Mouse (Mus musculus) liver, embryonic 16.5 days (tissue): ENCODE data around the gene Rex1bd. TPM values are rescaled to one million over a fixed set of nuclear protein-coding genes. Genes with fewer than 3 reads are reported as not detected.

Experiments used
- ATAC-seq: fragments of 200-750 bp; cut with Nextera tagmentation; 2 replicates; pipeline ENCODE4 v1.8.0; 2017; ENCODE audit warnings: low read depth, mild to moderate bottlenecking, moderate number of reproducible peaks, moderate library complexity
- H3K27ac ChIP-seq: fragments of 300-500 bp; sonication (generic); 2 replicates; pipeline ENCODE4 v1.5.1; 2014; ENCODE audit warnings: mild to moderate bottlenecking, low read length
- H3K27me3 ChIP-seq: fragments of 300-500 bp; sonication (generic); 2 replicates; pipeline ENCODE4 v1.6.1; 2014; ENCODE audit warnings: low read depth, low read length, mixed read lengths; ENCODE audit not compliant: control insufficient read depth, insufficient read depth
- H3K36me3 ChIP-seq: fragments of 300-500 bp; sonication (generic); 2 replicates; pipeline ENCODE4 v1.6.1; 2014; ENCODE audit warnings: mild to moderate bottlenecking; ENCODE audit not compliant: control insufficient read depth, insufficient read depth
- H3K4me1 ChIP-seq: fragments of 300-500 bp; sonication (generic); 2 replicates; pipeline ENCODE4 v1.6.1; 2014; ENCODE audit warnings: low read depth, low read length, mixed read lengths; ENCODE audit not compliant: control insufficient read depth
- H3K4me2 ChIP-seq: fragments of 300-500 bp; sonication (generic); 2 replicates; pipeline ENCODE4 v1.6.1; 2014; ENCODE audit warnings: low read depth, low read length, mixed read lengths
- H3K4me3 ChIP-seq: fragments of 300-500 bp; sonication (generic); 2 replicates; pipeline ENCODE4 v1.5.1; 2014; ENCODE audit warnings: low read depth, mild to moderate bottlenecking, low read length
- H3K9ac ChIP-seq: fragments of 300-500 bp; sonication (generic); 2 replicates; pipeline ENCODE4 v1.6.1; 2014; ENCODE audit warnings: low read depth, low read length
- H3K9me3 ChIP-seq: fragments of 300-500 bp; sonication (generic); replicated peaks from 2 replicates; pipeline ENCODE4 v1.6.1; 2016; ENCODE audit warnings: low read length; ENCODE audit not compliant: control insufficient read depth
- WGBS: fragments of 180-500 bp; shearing (Covaris S2); extraction: QIAGEN DNeasy Blood & Tissue Kit; methylation state at CpG from one replicate; pipeline ENCODE4 v1.1.7; 2014; ENCODE audit not compliant: insufficient replicate concordance; 5-methylcytosine and 5-hydroxymethylcytosine counted together
- polyA plus RNA-seq: library from polyadenylated mRNA; unstranded; fragments of >200 nt; fragmentation: Nextera tagmentation; extraction: Ambion mirVana; gene quantifications from 2 replicates; pipeline ENCODE4 v1.2.1, GENCODE M21; 2015

Rex1bd gene
- polyA plus RNA-seq, 1 experiment from 2014 or later, result 55.6 TPM

- Histone ChIP-seq H3K9me3 (no peaks in the 10 kb centered on the region), H3K27me3 (no peaks in the 10 kb centered on the region), H3K36me3 (peaks cover 27% of the 10 kb centered on the region), H3K4me2 (peak within 1 kb of the TSS; percentile 76), H3K4me3 (peak within 1 kb of the TSS; percentile 99), H3K27ac (peak within 1 kb of the TSS; percentile 99), H3K4me1 (peaks cover 39% of the 10 kb centered on the region), H3K9ac (peak within 1 kb of the TSS; percentile 99)
- ATAC-seq, result peak; percentile 83
- WGBS, result under 1% methylated on average over 74 of the region's 74 CpGs
Measured at GRCm38 (mm10) chr8:70510228-70510915, 3.8 kb upstream of the Rex1bd start, which contains the start of gene Uba52. Gene Uba52, minus strand, starts transcription at chr8:70510801.

- peak overlapping the region; percentile 99 for H3K27ac ChIP-seq
- H3K9ac ChIP-seq, result peak overlapping the region; percentile 99
- H3K36me3 ChIP-seq, result peaks cover 27% of the 10 kb centered on the region
- H3K4me1 ChIP-seq, result peaks cover 46% of the 10 kb centered on the region
- no peak for ATAC-seq
- no peaks in the 10 kb centered on the region for H3K27me3 ChIP-seq
- peak overlapping the region; percentile 76 for H3K4me2 ChIP-seq
- H3K4me3 ChIP-seq, result peak overlapping the region; percentile 99
- H3K9me3 ChIP-seq, result no peaks in the 10 kb centered on the region
- WGBS, result 2% methylated on average over 25 of the region's 25 CpGs
Measured at GRCm38 (mm10) chr8:70509281-70509952, 2.9 kb upstream of the Rex1bd start.

DNA sequence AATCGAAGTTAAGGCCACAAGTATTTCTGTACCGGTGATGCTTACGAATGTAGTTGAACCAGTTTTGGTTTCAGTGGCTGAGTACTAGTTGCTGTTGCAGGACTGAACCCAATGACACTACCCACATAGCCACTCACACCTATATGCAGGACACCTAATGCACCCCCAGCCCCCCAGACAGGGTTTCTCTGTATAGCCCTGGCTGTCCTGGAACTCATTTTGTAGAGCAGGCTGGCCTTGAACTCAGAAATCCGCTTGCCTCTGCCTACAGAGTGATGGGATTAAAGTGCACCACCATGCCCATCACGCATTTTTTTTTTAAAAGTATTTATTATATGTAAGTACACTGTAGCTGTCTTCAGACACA, 458 bp upstream of the Rex1bd start:
- Histone ChIP-seq H3K9me3 (no peaks in the 10 kb centered on the region), H3K9ac (no peak overlapping the region), H3K4me1 (peaks cover 54% of the 10 kb centered on the region), H3K36me3 (peaks cover 18% of the 10 kb centered on the region), H3K4me2 (peak overlapping the region; percentile 92), H3K27ac (peak overlapping the region; percentile 87), H3K27me3 (peaks cover 7% of the 10 kb centered on the region), H3K4me3 (peak overlapping the region; percentile 71)
- no peak for ATAC-seq
- 54% methylated on average over 5 of the region's 5 CpGs for WGBS

DNA sequence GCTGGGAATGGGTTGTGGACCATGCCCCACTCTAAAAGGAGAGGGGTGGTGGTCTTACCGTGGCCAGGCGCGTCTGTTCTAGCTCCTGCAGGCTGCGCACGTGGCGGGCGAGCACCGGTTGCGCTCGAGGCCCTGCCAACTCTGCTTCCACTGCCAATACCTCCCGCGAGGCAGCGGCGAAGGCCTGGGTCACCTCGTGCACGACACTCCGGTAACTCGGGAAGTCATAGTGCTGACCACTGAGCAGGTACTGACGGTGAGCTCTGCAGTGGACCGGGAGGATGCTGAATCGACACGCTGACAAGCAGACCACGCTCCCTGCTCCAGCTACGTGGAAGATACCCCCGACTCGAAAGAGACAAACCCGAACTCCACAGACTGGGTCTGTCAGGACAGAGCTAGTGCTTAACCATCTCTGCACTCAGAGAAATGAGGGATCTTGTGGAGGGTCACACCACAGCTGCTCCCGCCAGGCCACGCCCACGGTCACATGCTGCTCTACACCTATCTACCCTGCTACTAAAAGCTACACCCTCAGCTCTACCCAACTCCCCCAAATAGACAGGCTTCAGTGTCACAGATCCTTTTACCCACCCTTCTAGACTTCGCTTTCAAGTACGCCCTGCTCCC, 739 bp downstream of the Rex1bd start:
- 40% methylated on average over 32 of the region's 32 CpGs for WGBS
- Histone ChIP-seq H3K27me3 (peaks cover 18% of the 10 kb centered on the region), H3K9me3 (no peaks in the 10 kb centered on the region), H3K36me3 (peaks cover 18% of the 10 kb centered on the region), H3K4me1 (peaks cover 58% of the 10 kb centered on the region), H3K4me2 (peak overlapping the region; percentile 92), H3K27ac (peak overlapping the region; percentile 87), H3K4me3 (peak overlapping the region; percentile 71), H3K9ac (peak overlapping the region; percentile 87)
- ATAC-seq, result no peak; the same call in 1 of the 2 replicates

GRCm38 (mm10) chr8:70504851-70505250, 1.7 kb downstream of the Rex1bd start:
- H3K9ac ChIP-seq, result no peak overlapping the region
- H3K4me1 ChIP-seq, result peaks cover 68% of the 10 kb centered on the region
- no peak for ATAC-seq
- H3K4me3 ChIP-seq, result no peak overlapping the region
- H3K36me3 ChIP-seq, result peaks cover 18% of the 10 kb centered on the region
- no peaks in the 10 kb centered on the region for H3K9me3 ChIP-seq
- WGBS, result 75% methylated on average over 3 of the region's 3 CpGs
- H3K4me2 ChIP-seq, result no peak overlapping the region
- H3K27ac ChIP-seq, result no peak overlapping the region
- H3K27me3 ChIP-seq, result peaks cover 23% of the 10 kb centered on the region

- no peaks in the 10 kb centered on the region for H3K9me3 ChIP-seq
- H3K36me3 ChIP-seq, result peaks cover 18% of the 10 kb centered on the region
- ATAC-seq, result no peak
- peaks cover 71% of the 10 kb centered on the region for H3K4me1 ChIP-seq
- 85% methylated on average over 16 of the region's 16 CpGs for WGBS
- H3K4me2 ChIP-seq, result no peak overlapping the region
- H3K27me3 ChIP-seq, result peaks cover 25% of the 10 kb centered on the region
- no peak overlapping the region for H3K4me3 ChIP-seq
- no peak overlapping the region for H3K9ac ChIP-seq
- H3K27ac ChIP-seq, result no peak overlapping the region
Measured at GRCm38 (mm10) chr8:70504291-70504716, 2.2 kb downstream of the Rex1bd start.

- peak overlapping the region; percentile 49 for H3K4me2 ChIP-seq
- H3K4me3 ChIP-seq, result peak overlapping the region; percentile 18; the same call in 1 of the 2 replicates
- WGBS, result 16% methylated on average over 46 of the region's 46 CpGs
Measured at GRCm38 (mm10) chr8:70503062-70503750, 3.3 kb downstream of the Rex1bd start.

GRCm38 (mm10) chr8:70502540-70502939, 4.0 kb downstream of the Rex1bd start:
- H3K9ac ChIP-seq, result no peak overlapping the region; the same call in 1 of the 2 replicates
- H3K27ac ChIP-seq, result no peak overlapping the region
- peak overlapping the region; percentile 19; the same call in 1 of the 2 replicates for H3K4me3 ChIP-seq

More at GRCm38 (mm10) chr8:70503062-70503750, 3.3 kb downstream of the Rex1bd start:
- 0 out of 2 replicates have a peak, but pooled peaks have one; percentile 12 for ATAC-seq
- Histone ChIP-seq H3K36me3 (peaks cover 11% of the 10 kb centered on the region), H3K4me1 (peaks cover 61% of the 10 kb centered on the region), H3K27me3 (peaks cover 35% of the 10 kb centered on the region), H3K9me3 (no peaks in the 10 kb centered on the region), H3K27ac (no peak overlapping the region), H3K9ac (no peak overlapping the region)

More at GRCm38 (mm10) chr8:70502540-70502939, 4.0 kb downstream of the Rex1bd start:
- 29% methylated on average over 12 of the region's 12 CpGs for WGBS
- Histone ChIP-seq H3K36me3 (peaks cover 6% of the 10 kb centered on the region), H3K4me2 (peak overlapping the region; percentile 49), H3K4me1 (peaks cover 61% of the 10 kb centered on the region), H3K9me3 (no peaks in the 10 kb centered on the region), H3K27me3 (peaks cover 41% of the 10 kb centered on the region)
- ATAC-seq, result no peak
